In the genomic region with DNA sequence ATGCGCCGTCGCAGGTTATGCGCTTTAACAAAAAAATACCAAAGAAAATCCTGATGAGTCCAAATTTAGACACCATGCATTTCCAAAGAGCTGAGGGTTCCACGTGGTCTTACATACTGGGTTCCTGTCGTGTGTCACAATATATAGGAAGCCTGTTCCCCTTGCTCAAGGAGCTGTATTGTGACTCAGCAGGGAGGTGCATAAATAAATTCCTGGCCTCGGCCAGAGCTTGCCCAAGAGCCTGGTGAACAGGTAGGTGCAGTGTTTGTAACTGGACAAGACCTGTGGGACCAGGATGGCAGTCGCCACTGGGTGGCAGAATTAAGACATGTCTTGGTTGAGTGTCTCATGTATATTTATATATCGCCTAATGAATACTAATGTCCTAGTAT, we compare ENCODE assay signal across 8 mouse cellular contexts. TPM values are rescaled to one million over a fixed set of nuclear protein-coding genes. Genes with fewer than 3 reads are reported as not detected.
DNase-seq lines count a peak whose midpoint lies in the region; ATAC-seq and TF ChIP-seq lines count a peak whose summit lies in the region.

No protein-coding gene starts in this region.

- peak; percentile 91 for DNase-seq in A20 (ENCODE audit: low read depth, low spot score)
- DNase-seq in heart, adult 9 months (ENCODE audit: low spot score in 2 of 2): peak; percentile 28 to 55
- DNase-seq in limb, embryonic 14.5 days (ENCODE audit: low spot score): peak; percentile 30
- peak; percentile 54 to 61 for DNase-seq in spleen, postnatal 14 days (ENCODE audit: low spot score in 2 of 2)

- H3K36me3 ChIP-seq in kidney, embryonic 14.5 days (ENCODE audit: control insufficient read depth, insufficient read depth, low read length): no peaks in the 10 kb centered on the region
- no peaks in the 10 kb centered on the region for H3K36me3 ChIP-seq in limb, embryonic 14.5 days (ENCODE audit: control insufficient read depth, insufficient read depth, low read length)
- no peaks in the 10 kb centered on the region for H3K36me3 ChIP-seq in midbrain, embryonic 15.5 days (replicated peaks)

- TF ChIP-seq CTCF in bone marrow macrophage, adult 2 months (IDR thresholded peaks at IDR 0.05; ENCODE audit: low read depth, low read length): peak; percentile 69

- 0 out of 2 replicates have a peak, but pooled peaks cover 2% of the 10 kb centered on the region for H3K9me3 ChIP-seq in kidney, embryonic 14.5 days (ENCODE audit: control insufficient read depth, low read length)
- H3K9me3 ChIP-seq in limb, embryonic 14.5 days (ENCODE audit: control insufficient read depth, low read length): no peaks in the 10 kb centered on the region
- no peaks in the 10 kb centered on the region for H3K9me3 ChIP-seq in midbrain, embryonic 15.5 days

- peak overlapping the region; percentile 79 for H3K4me2 ChIP-seq in kidney, embryonic 14.5 days (replicated peaks; ENCODE audit: low read depth, low read length)
- peak overlapping the region; percentile 97 for H3K4me2 ChIP-seq in limb, embryonic 14.5 days (replicated peaks; ENCODE audit: low read depth, low read length, severe bottlenecking)
- peak overlapping the region; percentile 97 for H3K4me2 ChIP-seq in midbrain, embryonic 15.5 days

- WGBS in kidney, embryonic 14.5 days: 12% methylated on average over 9 of the region's 9 CpGs
- 11% methylated on average over 9 of the region's 9 CpGs for WGBS in limb, embryonic 14.5 days
- 6% methylated on average over 9 of the region's 9 CpGs for WGBS in midbrain, embryonic 15.5 days

- H3K4me3 ChIP-seq in bone marrow macrophage, adult 2 months (ENCODE audit: insufficient read depth, low read length): peak overlapping the region; percentile 82
- H3K4me3 ChIP-seq in kidney, embryonic 14.5 days (ENCODE audit: low read length): peak overlapping the region; percentile 88
- H3K4me3 ChIP-seq in limb, embryonic 14.5 days (replicated peaks; ENCODE audit: low read length): peak overlapping the region; percentile 78
- H3K4me3 ChIP-seq in midbrain, embryonic 15.5 days: peak overlapping the region; percentile 63

- TF ChIP-seq POLR2A in bone marrow macrophage, adult 2 months (IDR thresholded peaks at IDR 0.05; ENCODE audit: borderline replicate concordance, low read depth, low read length): no peak
- no peak for TF ChIP-seq POLR2A in limb, embryonic 14.5 days (IDR thresholded peaks at IDR 0.05; ENCODE audit: borderline replicate concordance, extremely low read depth, insufficient read depth, insufficient read length)

- peak overlapping the region; percentile 63 for H3K27ac ChIP-seq in bone marrow macrophage, adult 2 months (ENCODE audit: insufficient read depth, low read depth, low read length)
- H3K27ac ChIP-seq in kidney, embryonic 14.5 days (ENCODE audit: low read depth, low read length): peak overlapping the region; percentile 37; the same call in 1 of the 2 replicates
- H3K27ac ChIP-seq in limb, embryonic 14.5 days (replicated peaks; ENCODE audit: low read depth, low read length): peak overlapping the region; percentile 55; the same call in 1 of the 2 replicates
- H3K27ac ChIP-seq in midbrain, embryonic 15.5 days: peak overlapping the region; percentile 86

- peak; percentile 77 for ATAC-seq in erythroblast, adult 5-6 weeks (replicated peaks; ENCODE audit: low FRiP score, poor library complexity, severe bottlenecking)
- ATAC-seq in kidney, embryonic 14.5 days (ENCODE audit: low FRiP score, low TSS enrichment): peak; percentile 58
- ATAC-seq in limb, embryonic 14.5 days (ENCODE audit: low FRiP score, low read depth): no peak
- peak; percentile 79 for ATAC-seq in midbrain, embryonic 15.5 days (replicated peaks)

- peaks cover 11% of the 10 kb centered on the region for H3K4me1 ChIP-seq in bone marrow macrophage, adult 2 months (ENCODE audit: control insufficient read depth, insufficient read depth, low read length)
- H3K4me1 ChIP-seq in kidney, embryonic 14.5 days (ENCODE audit: control insufficient read depth, insufficient read depth, low read length): 0 out of 2 replicates have a peak, but pooled peaks cover 2% of the 10 kb centered on the region
- peaks cover 10% of the 10 kb centered on the region; the same call in 1 of the 2 replicates for H3K4me1 ChIP-seq in limb, embryonic 14.5 days (ENCODE audit: control insufficient read depth, insufficient read depth, low read length)
- peaks cover 14% of the 10 kb centered on the region for H3K4me1 ChIP-seq in midbrain, embryonic 15.5 days

- H3K9ac ChIP-seq in kidney, embryonic 14.5 days (ENCODE audit: low read depth, low read length): peak overlapping the region; percentile 46
- H3K9ac ChIP-seq in limb, embryonic 14.5 days (ENCODE audit: low read depth, low read length, severe bottlenecking): peak overlapping the region; percentile 55
- peak overlapping the region; percentile 66 for H3K9ac ChIP-seq in midbrain, embryonic 15.5 days

- no peaks in the 10 kb centered on the region for H3K27me3 ChIP-seq in kidney, embryonic 14.5 days (ENCODE audit: control insufficient read depth, insufficient read depth, low read length)
- H3K27me3 ChIP-seq in limb, embryonic 14.5 days (ENCODE audit: control insufficient read depth, insufficient read depth, low read length): no peaks in the 10 kb centered on the region
- H3K27me3 ChIP-seq in midbrain, embryonic 15.5 days (replicated peaks): no peaks in the 10 kb centered on the region

RNA-seq across cellular contexts. Expression of a gene that starts 0.6 kb away (rescaled TPM):
- 27.7 and 27.8 TPM in 2 replicates for polyA plus RNA-seq in bone marrow macrophage, adult 2 months (2012; ENCODE audit: insufficient read depth, insufficient read length, missing spikeins)
- total RNA-seq in erythroblast, adult 5-6 weeks (2015; ENCODE audit: low replicate concordance): 710 and 760 TPM in 2 replicates
- 1,348 and 1,485 TPM in 2 replicates for total RNA-seq in erythroblast, adult 5-6 weeks (2017; ENCODE audit: low replicate concordance)
- 16.7 and 24.8 TPM in 2 replicates for polyA plus RNA-seq in kidney, embryonic 14.5 days (2014; fragmentation: Nextera tagmentation; extraction: Ambion mirVana)
- polyA plus RNA-seq in limb, embryonic 14.5 days (2012; rRNA removed): 10.8 and 10.9 TPM in 2 replicates
- polyA plus RNA-seq in limb, embryonic 14.5 days (2014; fragmentation: Nextera tagmentation; extraction: Ambion mirVana): 15.2 and 15.3 TPM in 2 replicates
- 67.1 and 69.5 TPM in 2 replicates for polyA plus RNA-seq in midbrain, embryonic 15.5 days (2015; fragmentation: Nextera tagmentation; extraction: Ambion mirVana)

RNA-seq across cellular contexts. Expression of a gene that starts 9.3 kb away (rescaled TPM):
- polyA plus RNA-seq in bone marrow macrophage, adult 2 months (2012; ENCODE audit: insufficient read depth, insufficient read length, missing spikeins): 5.9 and 8.5 TPM in 2 replicates
- 8.1 and 11.5 TPM in 2 replicates for total RNA-seq in erythroblast, adult 5-6 weeks (2015; ENCODE audit: low replicate concordance)
- 17.7 and 18.5 TPM in 2 replicates for total RNA-seq in erythroblast, adult 5-6 weeks (2017; ENCODE audit: low replicate concordance)
- 15.0 and 24.9 TPM in 2 replicates for polyA plus RNA-seq in kidney, embryonic 14.5 days (2014; fragmentation: Nextera tagmentation; extraction: Ambion mirVana)
- polyA plus RNA-seq in limb, embryonic 14.5 days (2012; rRNA removed): 8.6 and 10.8 TPM in 2 replicates
- 21.9 and 23.0 TPM in 2 replicates for polyA plus RNA-seq in limb, embryonic 14.5 days (2014; fragmentation: Nextera tagmentation; extraction: Ambion mirVana)
- polyA plus RNA-seq in midbrain, embryonic 15.5 days (2015; fragmentation: Nextera tagmentation; extraction: Ambion mirVana): 24.7 and 27.8 TPM in 2 replicates

Comparison
In these comparisons a context has a peak if more than half of its experiments do, and no peak if none do; other contexts are left out.
1. DNase-seq: peak in every context shown above with its lines; median percentile 91 in A20; 58 in spleen, postnatal 14 days; 42 in heart, adult 9 months; 30 in limb, embryonic 14.5 days.